Mouse (Mus musculus) megakaryocyte, embryonic 14.5 days (primary cell): ENCODE measurements at regions not wholly inside any gene's neighbourhood (a gene's known extent, or its start where the extent isn't known, plus 50 kb on each side); places are given as distances from the start of the nearest gene placed in this dataset.

Source experiments
- H3K27me3 ChIP-seq: replicated peaks from 2 replicates; pipeline ENCODE3; 2012; ENCODE audit warnings: inconsistent platforms
- H3K36me3 ChIP-seq: replicated peaks from 2 replicates; pipeline ENCODE3; 2012; ENCODE audit warnings: low read length, inconsistent platforms, mixed read lengths
- H3K4me1 ChIP-seq: 2 replicates; pipeline ENCODE4 v1.6.1; 2012; ENCODE audit warnings: inconsistent platforms
- H3K4me3 ChIP-seq: replicated peaks from 2 replicates; pipeline ENCODE3; 2012; ENCODE audit warnings: moderate library complexity, mild to moderate bottlenecking, inconsistent platforms
- H3K9me3 ChIP-seq: 2 replicates; pipeline ENCODE4 v1.6.1; 2012; ENCODE audit warnings: inconsistent platforms
- FLI1 ChIP-seq: IDR thresholded peaks from 2 replicates; pipeline ENCODE4 v1.6.1; 2012; ENCODE audit warnings: low read length, inconsistent platforms, mixed read lengths
- GATA1 ChIP-seq: IDR thresholded peaks from 3 replicates; pipeline ENCODE4 v1.6.1; 2012; ENCODE audit warnings: mixed read lengths, low read length, inconsistent platforms, borderline replicate concordance

DNA sequence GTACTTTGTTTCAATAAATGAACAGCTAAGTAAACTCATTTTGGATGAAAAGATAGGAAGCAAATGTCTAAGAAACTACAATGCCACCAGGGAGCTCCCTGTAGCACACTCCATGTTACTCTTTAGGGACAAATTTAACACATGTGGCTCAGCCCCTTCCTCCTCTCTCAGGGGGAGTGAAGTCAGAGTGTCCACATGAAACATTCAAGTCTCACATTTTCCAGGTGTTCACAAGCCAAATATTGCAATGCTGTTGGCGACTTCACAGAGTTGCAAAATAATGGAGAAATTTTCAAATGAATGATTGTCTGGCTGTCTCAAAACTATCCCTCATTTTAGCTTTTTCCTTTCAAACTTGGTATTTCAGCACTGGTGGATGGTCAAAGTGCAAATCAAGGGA, 564.1 kb upstream of the Zeb2 start:
- TF ChIP-seq GATA1 (no peak), FLI1 (no peak)
- Histone ChIP-seq H3K36me3 (no peaks in the 10 kb centered on the region), H3K9me3 (no peaks in the 10 kb centered on the region), H3K4me1 (no peaks in the 10 kb centered on the region), H3K27me3 (no peaks in the 10 kb centered on the region), H3K4me3 (no peak overlapping the region)

DNA sequence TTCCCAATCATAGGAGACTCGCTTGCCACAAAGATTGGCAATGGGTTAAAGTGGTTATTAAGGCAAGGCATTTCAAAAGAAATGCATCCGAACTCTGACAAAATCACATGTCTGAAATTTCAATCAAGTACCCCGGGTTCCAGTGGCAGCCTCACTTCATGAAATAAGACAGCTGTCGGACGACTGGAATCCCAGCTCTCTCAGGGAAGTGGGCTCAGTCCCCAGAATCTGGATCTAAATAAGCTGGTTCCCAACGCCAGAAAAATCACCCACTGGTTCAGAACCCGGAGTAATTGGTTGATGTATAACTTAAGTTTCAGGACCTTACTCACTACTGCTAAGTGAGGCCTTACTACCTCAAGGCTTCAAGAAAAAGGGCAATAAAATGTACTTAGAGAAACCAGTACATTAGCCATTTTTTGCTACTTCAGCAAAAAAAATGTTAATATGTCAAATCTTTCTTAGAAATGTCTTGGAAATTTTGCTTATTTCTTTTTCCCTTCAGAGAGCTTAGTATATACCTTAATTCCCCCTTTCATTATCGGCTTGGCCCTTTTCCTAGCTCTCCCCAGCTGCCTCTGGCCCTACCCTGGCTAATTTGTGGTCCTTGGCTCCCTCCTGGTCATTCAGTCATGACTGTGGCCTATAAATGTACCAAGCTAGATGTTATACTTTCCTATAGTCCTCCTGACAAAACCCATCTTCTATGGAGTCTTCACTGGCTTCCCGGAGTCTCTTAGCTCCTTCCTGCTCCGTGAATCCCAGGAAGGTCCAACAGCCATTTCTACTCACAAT, 562.1 kb upstream of the Zeb2 start:
- no peaks in the 10 kb centered on the region for H3K4me1 ChIP-seq

GRCm38 (mm10) chr2:45678685-45679084, 561.5 kb upstream of the Zeb2 start:
- H3K9me3 ChIP-seq = no peaks in the 10 kb centered on the region
- no peak overlapping the region for H3K4me3 ChIP-seq
- TF ChIP-seq GATA1 = no peak
- TF ChIP-seq FLI1 = no peak
- H3K4me1 ChIP-seq = no peaks in the 10 kb centered on the region
- no peaks in the 10 kb centered on the region for H3K27me3 ChIP-seq
- H3K36me3 ChIP-seq = no peaks in the 10 kb centered on the region

More for the DNA sequence above, 562.1 kb upstream of the Zeb2 start:
- TF ChIP-seq FLI1 (no peak), GATA1 (no peak)
- no peaks in the 10 kb centered on the region for H3K9me3 ChIP-seq
- no peaks in the 10 kb centered on the region for H3K27me3 ChIP-seq
- H3K4me3 ChIP-seq = no peak overlapping the region
- no peaks in the 10 kb centered on the region for H3K36me3 ChIP-seq

GRCm38 (mm10) chr2:45675776-45676175, 558.6 kb upstream of the Zeb2 start:
- H3K9me3 ChIP-seq = no peaks in the 10 kb centered on the region
- no peak for TF ChIP-seq GATA1
- TF ChIP-seq FLI1 = no peak
- H3K4me3 ChIP-seq = no peak overlapping the region
- no peaks in the 10 kb centered on the region for H3K36me3 ChIP-seq
- no peaks in the 10 kb centered on the region for H3K27me3 ChIP-seq
- no peaks in the 10 kb centered on the region for H3K4me1 ChIP-seq

DNA sequence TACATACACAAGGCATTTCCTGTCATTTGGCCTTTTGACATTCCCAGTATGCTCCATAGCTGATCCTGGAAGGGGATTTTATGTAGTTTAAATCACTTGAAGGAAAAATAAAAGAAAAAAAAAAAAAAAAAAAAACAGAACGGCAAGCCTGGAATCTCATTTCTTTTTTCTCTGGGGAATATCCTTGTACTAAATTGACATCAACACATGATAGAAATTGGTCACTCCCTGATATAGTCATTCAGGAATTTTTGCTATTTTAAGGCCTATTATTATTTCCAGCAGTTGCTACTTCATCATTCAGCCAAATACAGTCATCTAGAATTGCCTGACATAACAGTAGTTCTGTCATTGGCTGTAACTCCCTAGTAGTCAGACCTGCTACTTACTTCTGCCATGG, 538.8 kb upstream of the Zeb2 start:
- H3K9me3 ChIP-seq = peaks cover 7% of the 10 kb centered on the region
- H3K4me3 ChIP-seq = no peak overlapping the region
- no peaks in the 10 kb centered on the region for H3K27me3 ChIP-seq
- no peak for TF ChIP-seq FLI1
- no peaks in the 10 kb centered on the region; the same call in 1 of the 2 replicates for H3K4me1 ChIP-seq
- H3K36me3 ChIP-seq = peaks cover 4% of the 10 kb centered on the region

- no peaks in the 10 kb centered on the region; the same call in 1 of the 2 replicates for H3K4me1 ChIP-seq
- H3K27me3 ChIP-seq = no peaks in the 10 kb centered on the region
- no peak overlapping the region for H3K4me3 ChIP-seq
- peaks cover under 1% of the 10 kb centered on the region for H3K9me3 ChIP-seq
- TF ChIP-seq GATA1 (no peak), FLI1 (no peak)
- no peaks in the 10 kb centered on the region for H3K36me3 ChIP-seq
Measured at GRCm38 (mm10) chr2:45654693-45655092, 537.5 kb upstream of the Zeb2 start.

DNA sequence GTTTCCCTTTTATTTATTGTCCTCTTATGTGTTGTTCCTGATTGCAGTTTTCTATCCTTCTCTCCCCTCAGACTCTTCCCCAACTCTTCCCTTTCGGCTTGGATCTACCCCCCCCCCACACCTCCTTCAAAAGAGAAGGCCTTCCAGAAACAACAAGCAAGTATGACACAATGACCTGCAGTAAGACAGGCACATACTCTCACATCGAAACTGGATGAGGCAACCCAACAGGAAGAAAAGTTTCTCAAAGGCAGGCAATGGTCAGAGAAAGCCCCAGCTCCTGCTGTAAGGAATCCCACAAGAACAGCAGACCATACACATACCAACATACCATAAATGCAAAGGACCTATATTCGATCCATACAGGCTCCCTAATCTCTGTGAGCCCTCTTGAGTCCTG, 535.8 kb upstream of the Zeb2 start:
- TF ChIP-seq FLI1 = no peak
- Histone ChIP-seq H3K4me1 (no peaks in the 10 kb centered on the region; the same call in 1 of the 2 replicates), H3K27me3 (no peaks in the 10 kb centered on the region), H3K4me3 (no peak overlapping the region), H3K36me3 (no peaks in the 10 kb centered on the region), H3K9me3 (no peaks in the 10 kb centered on the region)

DNA sequence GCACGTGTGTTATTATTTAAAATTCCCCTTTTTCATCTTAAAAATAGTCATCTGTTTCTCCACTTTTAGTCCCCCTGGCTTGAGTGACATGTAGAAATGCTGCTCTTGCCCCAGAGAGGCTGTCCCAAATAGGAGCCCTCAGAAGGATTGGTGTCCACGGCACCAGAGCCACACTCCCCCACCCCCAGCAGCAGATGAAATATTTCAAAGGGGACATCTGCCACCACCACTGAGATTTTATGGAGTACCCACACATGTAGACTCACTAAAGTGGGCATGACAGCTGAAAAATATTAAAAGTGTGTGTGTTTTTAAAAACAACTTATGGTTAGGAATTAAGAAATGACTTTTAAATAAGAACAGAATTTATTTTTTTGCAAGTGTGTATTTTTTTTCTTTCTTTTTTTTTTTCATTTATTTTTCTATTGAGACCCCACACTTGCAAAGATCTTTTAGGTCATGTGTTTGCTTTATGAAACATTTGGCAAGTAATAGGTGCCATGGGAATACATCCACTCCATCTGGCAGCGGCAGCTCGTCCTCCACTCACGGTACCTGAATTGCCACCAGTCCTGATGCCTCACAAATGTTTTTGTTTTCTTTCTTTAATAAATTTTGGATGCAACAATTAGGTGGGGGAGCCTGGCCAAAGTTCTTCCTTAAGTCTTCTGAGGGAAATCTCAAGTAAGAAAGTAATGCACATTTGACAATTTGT, 533.2 kb upstream of the Zeb2 start:
- TF ChIP-seq FLI1 (no peak), GATA1 (no peak)
- Histone ChIP-seq H3K4me3 (no peak overlapping the region), H3K4me1 (no peaks in the 10 kb centered on the region; the same call in 1 of the 2 replicates), H3K27me3 (no peaks in the 10 kb centered on the region), H3K36me3 (no peaks in the 10 kb centered on the region), H3K9me3 (no peaks in the 10 kb centered on the region)

- TF ChIP-seq GATA1 = no peak
- no peak for TF ChIP-seq FLI1
- Histone ChIP-seq H3K4me3 (no peak overlapping the region), H3K36me3 (no peaks in the 10 kb centered on the region), H3K9me3 (no peaks in the 10 kb centered on the region), H3K4me1 (no peaks in the 10 kb centered on the region; the same call in 1 of the 2 replicates), H3K27me3 (no peaks in the 10 kb centered on the region)
Measured at GRCm38 (mm10) chr2:45647846-45648245, 530.7 kb upstream of the Zeb2 start.

DNA sequence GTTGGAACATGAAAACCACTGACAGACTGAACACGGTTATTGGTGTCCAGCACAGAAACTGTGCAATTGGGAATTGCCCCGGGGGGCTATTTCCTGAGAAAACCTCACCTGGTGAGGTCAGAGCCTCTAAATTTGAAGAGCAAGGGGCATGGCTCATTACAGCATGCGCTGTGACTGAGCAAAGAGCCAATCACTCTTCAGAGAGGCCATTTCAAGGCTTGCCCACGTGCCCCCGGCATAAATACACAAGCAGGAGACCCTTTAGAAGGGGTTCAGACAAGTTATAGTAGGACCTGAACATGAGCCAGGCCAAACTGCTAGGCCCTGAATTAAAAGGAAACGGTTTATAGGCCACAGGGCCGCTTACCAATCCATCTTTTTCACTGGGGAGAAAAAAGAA, 512.9 kb upstream of the Zeb2 start:
- no peaks in the 10 kb centered on the region for H3K27me3 ChIP-seq

More for the DNA sequence above, 512.9 kb upstream of the Zeb2 start:
- Histone ChIP-seq H3K9me3 (no peaks in the 10 kb centered on the region), H3K4me1 (peaks cover 22% of the 10 kb centered on the region), H3K4me3 (no peak overlapping the region), H3K36me3 (no peaks in the 10 kb centered on the region)
- TF ChIP-seq FLI1 (no peak), GATA1 (no peak)
